Mouse (Mus musculus): ENCODE measurements around the gene Cacna2d3. TPM values are rescaled to one million over a fixed set of nuclear protein-coding genes. Genes with fewer than 3 reads are reported as not detected.

Gene Cacna2d3
- total and polyA plus RNA-seq, 3 experiments: not detected

DNA sequence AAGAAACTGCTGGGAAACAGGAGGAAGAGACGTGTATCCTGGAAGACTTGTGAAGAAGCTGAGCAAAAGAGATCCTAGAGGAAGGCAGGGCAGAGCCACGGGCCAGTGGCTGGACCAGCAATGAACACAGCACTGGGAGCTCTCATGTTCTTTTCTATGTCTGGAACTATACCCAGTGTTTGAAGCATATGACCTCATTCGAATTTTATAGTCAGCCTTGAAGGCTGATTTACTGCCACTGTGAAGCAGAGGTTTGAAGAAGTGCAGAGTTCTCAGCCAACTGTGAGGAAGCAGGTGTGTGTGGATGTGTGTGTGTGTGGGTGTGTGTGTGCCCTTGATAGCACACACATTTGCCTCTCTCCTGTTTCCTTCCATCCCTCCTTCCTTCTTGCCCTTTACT lies 483.2 kb downstream of the Cacna2d3 start:
- no peaks in the 10 kb centered on the region for H3K36me3 ChIP-seq (ENCODE audit: control insufficient read depth in 1 of 2, insufficient read depth in 2 of 2, low read length in 2 of 2)
- no peaks in the 10 kb centered on the region for H3K27me3 ChIP-seq (ENCODE audit: control insufficient read depth in 1 of 2, insufficient read depth in 2 of 2, low read length in 2 of 2)
- no peak overlapping the region for H3K4me3 ChIP-seq (ENCODE audit: control insufficient read depth in 1 of 2, insufficient read depth in 1 of 2, low read depth in 2 of 2, low read length in 2 of 2)
- no peaks in the 10 kb centered on the region for H3K79me2 ChIP-seq (ENCODE audit: control insufficient read depth, insufficient read depth, low read length, poor library complexity)
- H3K9ac ChIP-seq (ENCODE audit: control insufficient read depth, low read depth, low read length, poor library complexity, severe bottlenecking): no peak overlapping the region
- no peaks in the 10 kb centered on the region for H3K4me1 ChIP-seq (ENCODE audit: control insufficient read depth in 1 of 2, insufficient read depth in 2 of 2, low read length in 2 of 2)
- no peak for DNase-seq (ENCODE audit: low read depth, low spot score)
- no peaks in the 10 kb centered on the region for H3K9me3 ChIP-seq (replicated peaks; ENCODE audit: insufficient read depth, low read length)
- no peak overlapping the region for H3K27ac ChIP-seq (ENCODE audit: control insufficient read depth, low read depth, low read length)
- TF ChIP-seq TCF12 (IDR thresholded peaks at IDR 0.05; ENCODE audit: low read depth, low read length) (no peak), GABPA (IDR thresholded peaks at IDR 0.05; ENCODE audit: low read depth, low read length) (no peak), MAFK (IDR thresholded peaks at IDR 0.05; ENCODE audit: borderline replicate concordance, low read depth, low read length) (no peak), USF2 (IDR thresholded peaks at IDR 0.05; ENCODE audit: borderline replicate concordance in 1 of 2, insufficient read depth in 1 of 2, low read depth in 1 of 2, low read length in 2 of 2) (no peak), POLR2AphosphoS5 (IDR thresholded peaks at IDR 0.05; ENCODE audit: borderline replicate concordance, low read depth, low read length) (no peak), ZMIZ1 (IDR thresholded peaks at IDR 0.05; ENCODE audit: low read depth, low read length) (no peak)

GRCm38 (mm10) chr14:29228976-29229716 lies 492.5 kb downstream of the Cacna2d3 start:
- no peak overlapping the region for H3K4me3 ChIP-seq (ENCODE audit: control insufficient read depth in 1 of 2, insufficient read depth in 1 of 2, low read depth in 2 of 2, low read length in 2 of 2)
- no peaks in the 10 kb centered on the region for H3K36me3 ChIP-seq (ENCODE audit: control insufficient read depth in 1 of 2, insufficient read depth in 2 of 2, low read length in 2 of 2)
- H3K27me3 ChIP-seq (ENCODE audit: control insufficient read depth in 1 of 2, insufficient read depth in 2 of 2, low read length in 2 of 2): no peaks in the 10 kb centered on the region

DNA sequence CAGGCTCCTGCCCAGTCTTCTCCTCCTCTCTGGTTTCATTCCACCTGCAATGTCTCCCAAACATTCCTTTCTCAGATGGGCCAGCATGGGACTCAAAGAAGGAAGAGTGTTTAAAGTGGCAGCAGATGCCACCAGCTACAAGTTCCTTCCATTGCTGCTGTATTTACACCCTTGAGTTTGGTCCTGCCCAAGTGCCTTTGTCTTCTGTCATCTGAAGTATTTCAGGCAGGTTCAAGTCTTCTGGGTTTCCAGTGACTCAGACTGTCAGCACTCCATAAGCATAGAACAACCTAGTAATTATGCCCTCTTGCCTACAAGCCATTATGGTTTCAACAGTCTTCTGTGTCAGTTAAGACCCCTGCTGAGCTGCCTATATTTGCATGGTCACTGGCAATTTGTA lies 493.2 kb downstream of the Cacna2d3 start:
- no peak for DNase-seq (ENCODE audit: low read depth, low spot score)
- no peaks in the 10 kb centered on the region for H3K27me3 ChIP-seq (ENCODE audit: control insufficient read depth in 1 of 2, insufficient read depth in 2 of 2, low read length in 2 of 2)
- H3K79me2 ChIP-seq (ENCODE audit: control insufficient read depth, insufficient read depth, low read length, poor library complexity): no peaks in the 10 kb centered on the region
- no peaks in the 10 kb centered on the region for H3K4me1 ChIP-seq (ENCODE audit: control insufficient read depth in 1 of 2, insufficient read depth in 2 of 2, low read length in 2 of 2)
- H3K4me3 ChIP-seq (ENCODE audit: control insufficient read depth in 1 of 2, insufficient read depth in 1 of 2, low read depth in 2 of 2, low read length in 2 of 2): no peak overlapping the region
- no peaks in the 10 kb centered on the region for H3K9me3 ChIP-seq (replicated peaks; ENCODE audit: insufficient read depth, low read length)
- TF ChIP-seq NRF1 (IDR thresholded peaks at IDR 0.05; ENCODE audit: insufficient read depth, low read depth, low read length, poor library complexity, severe bottlenecking) (no peak), TBP (IDR thresholded peaks at IDR 0.05; ENCODE audit: low read depth, low read length) (no peak)
- H3K36me3 ChIP-seq (ENCODE audit: control insufficient read depth in 1 of 2, insufficient read depth in 2 of 2, low read length in 2 of 2): no peaks in the 10 kb centered on the region
- H3K9ac ChIP-seq (ENCODE audit: control insufficient read depth, low read depth, low read length, poor library complexity, severe bottlenecking): no peak overlapping the region
- H3K27ac ChIP-seq (ENCODE audit: control insufficient read depth, low read depth, low read length): no peak overlapping the region

More at GRCm38 (mm10) chr14:29228976-29229716, 492.5 kb downstream of the Cacna2d3 start:
- no peak for TF ChIP-seq MAFK (IDR thresholded peaks at IDR 0.05; ENCODE audit: borderline replicate concordance, low read depth, low read length)
- no peaks in the 10 kb centered on the region for H3K79me2 ChIP-seq (ENCODE audit: control insufficient read depth, insufficient read depth, low read length, poor library complexity)
- H3K4me1 ChIP-seq (ENCODE audit: control insufficient read depth in 1 of 2, insufficient read depth in 2 of 2, low read length in 2 of 2): no peaks in the 10 kb centered on the region
- no peak for DNase-seq (ENCODE audit: low read depth, low spot score)
- no peaks in the 10 kb centered on the region for H3K9me3 ChIP-seq (replicated peaks; ENCODE audit: insufficient read depth, low read length)
- H3K9ac ChIP-seq (ENCODE audit: control insufficient read depth, low read depth, low read length, poor library complexity, severe bottlenecking): no peak overlapping the region
- H3K27ac ChIP-seq (ENCODE audit: control insufficient read depth, low read depth, low read length): no peak overlapping the region

Measured in MEL (cell line).